Mouse (Mus musculus) forebrain, embryonic 10.5 days (tissue): Measurements from ENCODE around the gene Ap3s2. TPM values are rescaled to one million over a fixed set of nuclear protein-coding genes. Genes with fewer than 3 reads are reported as not detected.

Experiments
- DNase-seq: peaks from one replicate; pipeline ENCODE4 v3.0.0-alpha.2; 2017; ENCODE audit warnings: low spot score; ENCODE audit errors: extremely low spot score
- H3K27ac ChIP-seq: fragments of 300-500 bp; sonication (generic); 2 replicates; pipeline ENCODE4 v1.5.1; 2016; ENCODE audit warnings: mild to moderate bottlenecking
- H3K27me3 ChIP-seq: fragments of 300-500 bp; sonication (generic); 2 replicates; pipeline ENCODE4 v1.6.1; 2016; ENCODE audit warnings: mild to moderate bottlenecking; ENCODE audit not compliant: poor library complexity, severe bottlenecking
- H3K36me3 ChIP-seq: fragments of 300-500 bp; sonication (generic); replicated peaks from 2 replicates; pipeline ENCODE4 v1.6.1; 2016; ENCODE audit warnings: mild to moderate bottlenecking, moderate library complexity
- H3K4me1 ChIP-seq: fragments of 300-500 bp; sonication (generic); 2 replicates; pipeline ENCODE4 v1.6.1; 2016
- H3K4me3 ChIP-seq: fragments of 300-500 bp; sonication (generic); 2 replicates; pipeline ENCODE4 v1.5.1; 2016; ENCODE audit warnings: mild to moderate bottlenecking, moderate library complexity
- H3K9me3 ChIP-seq: fragments of 300-500 bp; sonication (generic); 2 replicates; pipeline ENCODE4 v1.6.1; 2016; ENCODE audit warnings: mild to moderate bottlenecking, moderate library complexity
- WGBS: fragments of 180-500 bp; shearing (Covaris S2); methylation state at CpG from one replicate; pipeline ENCODE4 v1.1.7; 2016; 5-methylcytosine and 5-hydroxymethylcytosine counted together
- polyA plus RNA-seq: library from polyadenylated mRNA; unstranded; fragments of >200 nt; fragmentation: Nextera tagmentation; extraction: Ambion mirVana; gene quantifications from 2 replicates; pipeline ENCODE4 v1.2.1, GENCODE M21; 2016

The Ap3s2 gene
- polyA plus RNA-seq, 1 experiment from 2014 or later, result 51.2 TPM

DNA sequence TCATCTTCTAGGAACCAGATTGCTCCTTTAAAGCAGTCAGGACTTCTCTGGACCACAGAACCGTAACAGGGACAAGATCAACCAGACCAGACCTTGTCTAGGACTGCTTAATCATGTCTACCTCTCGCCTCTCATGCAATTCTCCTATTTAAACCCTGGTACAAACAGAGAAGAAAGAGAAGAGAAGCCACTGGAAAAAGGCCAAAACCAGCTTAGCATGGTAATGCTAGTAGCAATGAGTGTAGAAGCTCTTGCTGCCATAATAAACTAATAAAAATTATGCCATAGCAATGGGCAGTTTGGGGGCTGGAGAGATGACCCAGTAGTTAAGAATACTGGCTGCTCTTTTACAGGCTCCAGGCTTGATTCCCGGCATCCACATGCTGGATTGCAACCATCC lies 13.5 kb downstream of the Ap3s2 start:
- Histone ChIP-seq H3K4me1 (no peaks in the 10 kb centered on the region), H3K36me3 (peaks cover 89% of the 10 kb centered on the region), H3K27ac (no peak overlapping the region), H3K4me3 (no peak overlapping the region), H3K9me3 (no peaks in the 10 kb centered on the region), H3K27me3 (no peaks in the 10 kb centered on the region)
- DNase-seq, result no peak
- 95% methylated on average over 3 of the region's 3 CpGs for WGBS

DNA sequence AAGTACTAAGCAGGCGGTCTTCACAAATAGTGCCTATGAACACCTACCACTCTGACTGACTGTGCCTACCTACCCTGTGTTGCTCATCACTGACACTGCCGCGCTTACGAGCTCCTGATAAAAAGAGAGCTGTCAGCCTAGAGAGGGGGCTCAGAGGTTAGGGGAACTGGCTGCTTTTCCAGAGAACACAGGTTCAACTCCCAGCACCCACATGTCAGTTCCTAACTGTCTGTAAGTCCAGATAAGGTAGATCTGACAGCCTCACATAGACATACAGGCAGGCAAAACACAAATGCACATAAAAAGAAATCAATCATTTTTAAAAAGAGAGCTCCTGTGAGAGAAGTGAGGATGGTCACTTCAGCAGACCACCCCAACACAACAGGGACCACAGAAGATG lies 15.3 kb downstream of the Ap3s2 start:
- Histone ChIP-seq H3K4me3 (no peak overlapping the region), H3K27me3 (no peaks in the 10 kb centered on the region), H3K4me1 (no peaks in the 10 kb centered on the region), H3K27ac (no peak overlapping the region), H3K9me3 (no peaks in the 10 kb centered on the region), H3K36me3 (peaks cover 90% of the 10 kb centered on the region)
- 92% methylated on average over 4 of the region's 4 CpGs for WGBS
- no peak for DNase-seq

DNA sequence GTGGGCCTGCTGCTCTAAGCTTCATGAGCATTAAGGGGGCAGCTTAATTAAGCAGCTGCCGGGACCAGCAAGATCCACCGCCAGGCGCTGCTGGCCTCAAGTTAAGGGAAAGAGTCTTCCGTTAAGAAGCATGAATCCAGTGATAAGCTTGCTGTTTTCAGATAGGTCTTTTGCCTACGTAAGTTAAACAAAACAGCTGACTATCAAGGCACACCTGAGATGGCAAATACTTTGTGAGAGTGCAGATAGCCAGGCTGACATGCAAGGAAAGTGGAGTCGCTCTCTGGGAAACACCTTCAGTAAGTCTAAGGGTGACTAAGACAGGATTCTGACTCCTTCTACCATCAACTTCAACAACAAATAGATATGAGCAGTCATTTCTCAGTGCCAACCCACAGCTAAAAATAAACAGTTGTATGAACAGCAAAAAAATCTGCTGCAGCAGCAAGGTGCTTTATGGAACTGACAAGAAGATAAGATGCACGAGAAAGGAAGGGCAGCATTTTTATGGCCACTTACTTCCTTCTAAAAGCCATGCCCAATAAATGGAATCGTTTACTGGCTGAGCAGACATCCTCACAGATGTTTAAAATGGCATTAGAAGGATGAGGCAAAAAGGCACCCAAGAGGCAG lies 17.2 kb downstream of the Ap3s2 start:
- DNase-seq, result no peak
- Histone ChIP-seq H3K27me3 (no peaks in the 10 kb centered on the region), H3K4me3 (no peak overlapping the region), H3K27ac (no peak overlapping the region), H3K4me1 (no peaks in the 10 kb centered on the region), H3K9me3 (no peaks in the 10 kb centered on the region), H3K36me3 (peaks cover 89% of the 10 kb centered on the region)
- WGBS, result 91% methylated on average over 8 of the region's 8 CpGs

DNA sequence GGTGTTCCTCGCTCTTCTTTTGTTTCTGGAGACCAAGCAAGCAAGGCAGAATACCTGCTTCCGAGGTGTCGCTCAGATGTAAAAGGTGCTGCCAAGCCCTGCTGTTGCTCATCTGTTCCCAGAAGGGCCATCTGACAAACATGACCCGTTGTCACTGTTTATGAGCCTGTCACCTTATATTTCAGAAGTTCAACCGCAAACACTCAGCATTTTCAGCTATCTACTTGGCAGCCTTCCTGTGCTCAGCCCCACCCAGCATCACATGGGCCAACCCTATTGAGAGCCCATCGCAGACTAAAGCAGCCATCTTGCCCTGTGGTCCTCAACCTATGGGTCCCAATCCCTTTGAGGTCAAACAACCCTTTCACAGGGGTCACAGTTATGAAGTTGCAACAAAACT lies 19.7 kb downstream of the Ap3s2 start:
- no peak for DNase-seq
- Histone ChIP-seq H3K27ac (no peak overlapping the region), H3K36me3 (peaks cover 84% of the 10 kb centered on the region), H3K27me3 (no peaks in the 10 kb centered on the region), H3K4me1 (no peaks in the 10 kb centered on the region), H3K9me3 (no peaks in the 10 kb centered on the region), H3K4me3 (no peak overlapping the region)
- WGBS, result 95% methylated on average over 6 of the region's 6 CpGs

DNA sequence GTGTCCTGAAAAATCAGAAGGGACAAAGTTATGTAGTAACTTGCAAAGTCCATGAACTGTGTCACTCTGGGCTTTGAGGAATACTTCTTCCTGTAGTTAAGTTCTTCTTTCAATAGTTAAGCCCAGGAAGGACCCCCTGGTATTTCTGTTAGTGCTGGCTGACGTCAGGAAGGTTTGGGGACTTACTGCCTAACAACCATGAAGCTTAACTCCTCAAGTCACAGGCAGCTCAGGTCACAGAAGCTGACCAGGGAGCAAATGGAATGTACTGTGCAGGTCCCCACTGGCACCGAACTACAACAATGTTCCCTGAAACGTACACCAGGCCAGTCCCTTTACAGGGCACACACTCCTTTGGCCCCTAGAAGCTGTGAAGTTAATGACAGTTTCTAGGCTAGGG lies 25.2 kb downstream of the Ap3s2 start:
- Histone ChIP-seq H3K27ac (no peak overlapping the region), H3K4me1 (no peaks in the 10 kb centered on the region), H3K9me3 (no peaks in the 10 kb centered on the region), H3K27me3 (no peaks in the 10 kb centered on the region), H3K36me3 (peaks cover 83% of the 10 kb centered on the region), H3K4me3 (no peak overlapping the region)
- WGBS, result 80% methylated on average over 3 of the region's 3 CpGs
- DNase-seq, result no peak

GRCm38 (mm10) chr7:79894790-79895189 lies 25.7 kb downstream of the Ap3s2 start:
- WGBS, result 88% methylated on average over 1 of the region's 1 CpGs
- peaks cover 80% of the 10 kb centered on the region for H3K36me3 ChIP-seq

DNA sequence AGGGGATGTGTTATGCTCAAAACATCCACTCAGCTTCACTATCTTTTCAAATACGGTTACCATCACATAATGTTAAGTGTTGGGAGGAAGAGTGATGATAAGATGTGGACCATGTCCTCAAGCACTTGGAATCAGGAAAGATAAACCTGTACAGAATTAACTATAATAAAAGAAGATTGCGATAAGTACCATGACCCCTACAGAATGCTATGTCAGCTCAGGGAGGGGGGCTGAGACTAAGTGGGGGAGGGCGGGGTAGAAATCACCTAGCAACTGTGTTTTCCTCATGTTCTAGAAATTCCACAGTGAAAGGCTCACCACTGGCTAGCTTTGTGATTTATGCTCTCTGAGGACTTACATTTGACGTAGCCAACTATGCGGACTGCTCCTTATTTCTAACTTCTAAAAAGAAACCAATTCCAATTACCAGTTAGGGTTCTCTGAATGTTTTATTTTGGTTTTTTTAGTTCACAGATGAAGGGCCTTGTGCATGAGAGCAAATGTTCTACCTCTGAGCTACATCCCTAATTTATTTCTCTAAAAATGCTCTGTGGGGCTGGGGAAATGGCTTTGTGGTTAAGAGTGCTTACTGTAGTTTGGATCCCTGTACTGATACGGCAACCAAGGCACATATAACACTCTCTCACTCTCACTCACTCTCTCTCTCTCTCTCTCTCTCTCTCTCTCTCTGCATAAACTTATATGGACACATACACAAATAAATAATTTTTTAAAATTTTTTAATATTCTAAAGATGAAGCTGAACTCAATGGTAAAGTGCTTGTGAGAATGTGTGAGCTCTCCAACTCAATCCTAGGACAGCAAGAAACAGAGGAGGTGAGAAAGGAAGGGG lies 27.6 kb downstream of the Ap3s2 start:
- Histone ChIP-seq H3K4me1 (no peaks in the 10 kb centered on the region), H3K9me3 (no peaks in the 10 kb centered on the region), H3K36me3 (peaks cover 79% of the 10 kb centered on the region), H3K27ac (no peak overlapping the region), H3K27me3 (no peaks in the 10 kb centered on the region), H3K4me3 (no peak overlapping the region)
- no peak for DNase-seq
- 95% methylated on average over 6 of the region's 6 CpGs for WGBS

More at GRCm38 (mm10) chr7:79894790-79895189, 25.7 kb downstream of the Ap3s2 start:
- H3K27ac ChIP-seq, result no peak overlapping the region
- no peaks in the 10 kb centered on the region for H3K27me3 ChIP-seq
- no peak overlapping the region for H3K4me3 ChIP-seq
- no peaks in the 10 kb centered on the region for H3K4me1 ChIP-seq
- no peak for DNase-seq
- no peaks in the 10 kb centered on the region for H3K9me3 ChIP-seq

GRCm38 (mm10) chr7:79890436-79891221 lies 29.8 kb downstream of the Ap3s2 start:
- Histone ChIP-seq H3K4me1 (no peaks in the 10 kb centered on the region), H3K27ac (no peak overlapping the region), H3K27me3 (no peaks in the 10 kb centered on the region), H3K36me3 (peaks cover 72% of the 10 kb centered on the region), H3K4me3 (no peak overlapping the region), H3K9me3 (no peaks in the 10 kb centered on the region)
- no peak for DNase-seq
- WGBS, result 92% methylated on average over 15 of the region's 15 CpGs

- H3K27me3 ChIP-seq, result no peaks in the 10 kb centered on the region
- no peaks in the 10 kb centered on the region for H3K4me1 ChIP-seq
- no peak for DNase-seq
- peaks cover 64% of the 10 kb centered on the region for H3K36me3 ChIP-seq
- H3K9me3 ChIP-seq, result no peaks in the 10 kb centered on the region
- WGBS, result 91% methylated on average over 9 of the region's 9 CpGs
- H3K4me3 ChIP-seq, result no peak overlapping the region
- H3K27ac ChIP-seq, result no peak overlapping the region
Observed at GRCm38 (mm10) chr7:79888603-79889002, 31.8 kb downstream of the Ap3s2 start.

GRCm38 (mm10) chr7:79883613-79884334 lies 36.7 kb downstream of the Ap3s2 start:
- Histone ChIP-seq H3K36me3 (peaks cover 81% of the 10 kb centered on the region), H3K9me3 (no peaks in the 10 kb centered on the region), H3K27me3 (no peaks in the 10 kb centered on the region), H3K27ac (no peak overlapping the region), H3K4me1 (0 out of 2 replicates have a peak, but pooled peaks cover 3% of the 10 kb centered on the region), H3K4me3 (no peak overlapping the region)
- no peak for DNase-seq
- 88% methylated on average over 7 of the region's 7 CpGs for WGBS

DNA sequence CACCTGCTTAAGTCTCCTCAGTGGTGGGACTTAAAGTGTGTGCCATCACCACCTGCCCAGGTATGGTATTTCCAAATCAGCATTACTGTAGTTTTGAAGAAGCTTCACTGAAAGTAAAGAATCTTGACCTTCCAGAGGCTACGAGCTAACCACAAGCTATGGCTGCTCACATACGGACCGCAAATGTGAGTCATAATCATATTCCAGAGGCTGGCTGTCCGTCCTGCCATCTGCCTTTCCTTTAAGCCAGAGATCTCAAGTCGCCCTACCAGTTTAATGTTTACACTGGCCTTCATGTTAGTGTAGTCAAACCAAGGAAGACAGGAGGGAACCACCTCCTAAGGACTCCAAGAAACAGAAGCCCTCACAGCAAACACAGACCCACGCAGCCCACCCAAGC lies 38.5 kb downstream of the Ap3s2 start:
- H3K27me3 ChIP-seq, result no peaks in the 10 kb centered on the region
- no peak overlapping the region for H3K27ac ChIP-seq
- no peaks in the 10 kb centered on the region for H3K9me3 ChIP-seq
- no peak for DNase-seq
- no peak overlapping the region for H3K4me3 ChIP-seq
- 94% methylated on average over 6 of the region's 6 CpGs for WGBS
- H3K36me3 ChIP-seq, result peaks cover 76% of the 10 kb centered on the region
- 0 out of 2 replicates have a peak, but pooled peaks cover 3% of the 10 kb centered on the region for H3K4me1 ChIP-seq

DNA sequence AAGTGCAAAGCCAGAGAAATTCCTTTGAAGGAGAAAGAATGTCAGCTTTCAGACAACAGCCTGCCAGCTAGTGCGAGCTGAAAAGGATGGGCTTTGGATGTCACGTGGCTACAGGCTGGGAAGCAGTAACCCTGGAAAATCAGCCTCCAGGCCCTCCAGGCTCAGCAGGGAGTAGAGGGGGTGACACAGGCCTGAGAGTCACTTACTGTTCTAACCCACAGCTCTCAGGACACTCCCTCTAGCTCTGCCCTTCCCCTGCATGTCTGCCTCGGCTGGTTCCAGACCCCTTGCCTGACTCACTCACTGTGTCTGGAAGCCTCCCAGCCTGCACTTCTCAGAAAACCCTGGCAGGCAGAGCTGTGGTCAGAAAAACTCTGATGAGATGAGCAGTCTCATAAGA lies 39.5 kb downstream of the Ap3s2 start:
- Histone ChIP-seq H3K27ac (no peak overlapping the region), H3K9me3 (no peaks in the 10 kb centered on the region), H3K36me3 (peaks cover 80% of the 10 kb centered on the region), H3K4me1 (0 out of 2 replicates have a peak, but pooled peaks cover 3% of the 10 kb centered on the region), H3K27me3 (no peaks in the 10 kb centered on the region), H3K4me3 (no peak overlapping the region)
- no peak for DNase-seq
- WGBS, result 40% methylated on average over 3 of the region's 3 CpGs
